Mouse (Mus musculus) heart, postnatal 4 days (tissue): ENCODE measurements around the gene Selplg. TPM values are rescaled to one million over a fixed set of nuclear protein-coding genes. Genes with fewer than 3 reads are reported as not detected.

Experiments
- DNase-seq: peaks from one replicate; pipeline ENCODE4 v3.0.0; 2021
- total RNA-seq, 2 experiments: library from RNA; stranded (reverse); gene quantifications; 2 replicates each; pipeline ENCODE4 v1.2.3; 2021

The Selplg gene
- total RNA-seq: 1 to 10 TPM; 1.3 to 2.1 TPM

GRCm38 (mm10) chr5:113832490-113832901, at the start of gene Selplg:
Gene Selplg (minus strand): TSS chr5:113832644.
- no peak for DNase-seq

DNA sequence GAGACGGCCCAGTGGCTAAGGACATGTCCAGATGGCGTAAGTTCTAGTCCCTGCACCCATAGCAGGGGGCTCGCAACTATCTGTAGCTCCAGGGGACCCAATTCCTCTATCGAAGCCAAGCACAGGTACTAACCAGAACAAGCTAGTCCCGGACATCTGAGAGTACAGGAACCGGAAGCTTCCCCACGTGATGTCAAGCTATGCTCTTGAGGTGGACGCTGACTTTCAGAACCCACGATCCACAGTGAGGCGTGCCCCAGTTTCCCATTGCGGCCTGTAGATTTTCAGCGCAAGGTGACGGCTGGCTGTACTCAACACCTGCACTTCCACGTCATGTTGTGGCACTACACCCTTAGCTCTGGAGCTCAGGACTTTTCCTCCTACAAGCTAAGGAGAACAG, 48.7 kb upstream of the Selplg start:
- no peak for DNase-seq

- DNase-seq: no peak
These were observed 46.6 kb upstream of the Selplg start for GRCm38 (mm10) chr5:113878943-113879617.

GRCm38 (mm10) chr5:113877565-113877964, 45.1 kb upstream of the Selplg start:
- no peak for DNase-seq

- DNase-seq: no peak
These were observed 43.7 kb upstream of the Selplg start for GRCm38 (mm10) chr5:113876176-113876575.

DNA sequence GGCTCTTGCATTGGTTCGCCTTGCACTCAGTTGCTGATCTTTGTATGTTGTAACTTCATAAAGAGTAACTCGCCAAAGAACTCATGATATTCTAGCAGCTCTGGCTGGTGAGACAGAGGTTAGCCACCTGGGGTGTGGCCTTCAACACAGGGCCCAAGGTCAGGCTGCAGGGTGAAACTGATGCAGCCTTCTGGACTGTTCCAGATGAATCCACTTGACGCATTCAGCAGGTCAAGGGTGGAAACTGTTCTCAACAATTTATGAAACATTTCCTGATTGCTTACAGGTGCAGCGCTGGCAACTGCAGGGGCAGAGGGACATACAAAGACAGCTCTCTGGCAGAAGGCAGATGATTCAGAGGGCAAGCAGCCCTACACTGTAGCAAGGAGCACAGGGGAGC, 43.2 kb upstream of the Selplg start:
- DNase-seq: no peak

DNA sequence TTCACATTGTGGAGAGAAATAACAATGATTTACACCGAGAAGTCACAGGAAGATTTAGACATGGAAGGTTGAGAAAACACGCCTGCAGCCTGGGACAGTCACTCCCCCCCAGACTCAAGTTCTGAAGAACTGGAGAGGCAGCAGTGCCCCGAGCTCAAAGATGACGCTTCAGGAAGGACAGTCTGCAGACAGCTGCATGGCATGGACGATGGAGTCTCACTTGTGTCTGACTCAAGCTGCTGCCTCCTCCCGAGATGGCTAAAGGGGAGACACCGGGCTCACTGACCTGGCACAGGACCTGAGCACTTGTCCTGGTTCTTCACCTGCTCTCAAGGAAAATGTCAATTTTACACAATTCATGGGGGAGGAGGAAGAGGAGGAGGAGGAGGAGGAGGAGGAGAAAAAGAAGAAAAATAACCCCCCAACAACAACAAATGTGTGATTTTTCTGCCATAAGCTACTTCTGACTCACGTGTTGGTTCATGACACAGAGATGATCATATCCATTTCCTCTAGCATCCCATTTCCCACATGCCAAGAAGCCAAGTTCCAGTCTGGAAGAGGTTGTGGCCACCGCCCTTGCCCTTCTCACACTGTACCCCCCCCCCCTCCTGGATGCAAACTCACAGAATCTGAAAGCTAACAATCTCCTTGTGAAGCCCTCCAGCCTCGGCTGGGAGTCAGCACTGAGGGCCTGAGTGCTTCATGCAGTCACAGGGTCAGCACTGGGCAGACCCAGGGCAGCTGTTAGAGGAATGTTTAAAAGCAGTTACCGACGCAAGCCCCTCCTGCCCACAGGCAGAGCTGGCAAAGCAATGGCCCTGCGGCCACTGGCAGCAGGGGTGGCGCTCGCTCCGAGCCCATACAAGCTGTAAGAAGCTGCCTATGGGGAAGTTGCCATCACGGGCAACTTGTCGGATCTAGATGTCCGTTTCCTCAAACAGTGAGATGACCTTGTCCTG, 41.9 kb upstream of the Selplg start:
- DNase-seq: no peak

DNA sequence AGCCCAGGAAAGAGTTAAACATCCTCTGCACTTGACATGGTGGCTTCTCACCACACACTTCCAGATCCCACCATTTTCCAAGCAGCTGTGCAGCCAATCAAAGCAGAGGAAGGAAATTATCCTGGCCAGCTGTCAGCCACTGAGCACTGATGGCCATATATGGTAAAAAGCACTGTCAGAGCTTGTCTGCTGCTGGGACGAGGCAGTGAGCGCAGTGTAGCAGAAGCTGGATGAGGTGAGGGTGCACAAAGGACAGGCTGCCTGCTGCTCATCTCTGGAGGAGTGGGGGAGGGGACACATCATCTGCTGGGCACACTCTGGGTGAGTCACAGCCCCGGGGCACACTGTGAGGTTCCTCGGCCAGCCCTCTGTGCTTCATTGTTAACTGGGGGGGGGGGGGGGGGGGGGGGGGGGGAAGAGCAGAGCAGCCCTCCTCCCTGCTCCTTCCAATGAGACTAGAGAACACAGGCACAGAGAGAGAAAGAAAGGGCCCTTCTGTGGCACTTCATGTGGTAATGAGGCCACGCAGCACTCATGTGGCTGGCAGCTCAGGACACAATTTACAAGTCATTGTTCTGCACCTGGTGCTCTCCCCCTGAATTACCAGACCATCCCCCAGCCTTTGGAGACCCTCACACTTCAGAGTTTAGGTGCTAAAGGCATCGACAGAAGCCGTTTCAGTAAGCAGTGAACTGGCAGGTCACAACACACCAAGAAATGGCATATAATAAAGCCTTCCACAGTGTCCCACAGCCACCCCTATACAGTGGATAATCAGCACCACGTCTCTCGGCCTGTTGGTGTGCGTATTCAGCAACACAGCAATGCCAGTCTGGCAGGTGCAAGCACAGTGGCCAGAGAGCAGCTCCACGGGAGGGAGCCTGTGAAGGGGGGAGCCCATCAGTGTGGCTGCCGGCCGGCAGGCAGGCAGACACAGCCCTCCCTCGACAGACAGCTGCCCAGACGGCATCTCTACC, 40.8 kb upstream of the Selplg start:
- peak; percentile 82 for DNase-seq

- no peak for DNase-seq
These were observed 39.6 kb upstream of the Selplg start for GRCm38 (mm10) chr5:113871903-113872548.

DNA sequence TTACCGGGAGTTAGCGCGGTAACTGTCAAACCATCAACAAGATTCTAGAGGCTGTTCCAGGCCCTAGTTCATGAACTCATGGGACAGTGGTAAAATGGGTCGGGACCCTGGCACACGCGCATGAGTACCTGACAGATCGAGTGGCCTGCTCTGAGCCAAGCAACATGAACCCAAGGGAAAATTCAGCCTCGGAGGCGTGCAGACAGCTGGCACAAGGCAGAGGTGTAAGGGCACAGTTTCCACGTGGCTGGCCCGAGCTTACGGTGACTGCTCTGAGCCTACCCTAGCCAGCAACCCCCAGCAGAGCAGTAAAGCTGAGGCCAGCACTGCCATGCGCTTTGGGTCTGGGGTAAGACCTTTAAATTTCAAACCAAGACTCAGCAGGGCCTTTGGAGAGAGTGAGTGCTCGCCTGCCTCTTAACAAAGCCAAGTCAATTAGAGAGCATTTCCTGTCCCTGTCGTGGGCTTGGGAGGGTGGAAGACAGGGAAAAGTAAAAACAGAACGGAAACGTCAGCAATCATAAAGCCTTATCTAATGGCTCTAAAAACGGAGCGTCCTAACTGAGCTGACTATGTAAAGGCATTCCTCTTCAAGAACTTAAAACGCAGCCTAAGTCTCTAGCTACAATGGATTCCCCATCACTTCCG, 38.1 kb upstream of the Selplg start:
- DNase-seq: no peak

- peak; percentile 88 for DNase-seq
These were observed 36.7 kb upstream of the Selplg start for GRCm38 (mm10) chr5:113869132-113869531.

DNA sequence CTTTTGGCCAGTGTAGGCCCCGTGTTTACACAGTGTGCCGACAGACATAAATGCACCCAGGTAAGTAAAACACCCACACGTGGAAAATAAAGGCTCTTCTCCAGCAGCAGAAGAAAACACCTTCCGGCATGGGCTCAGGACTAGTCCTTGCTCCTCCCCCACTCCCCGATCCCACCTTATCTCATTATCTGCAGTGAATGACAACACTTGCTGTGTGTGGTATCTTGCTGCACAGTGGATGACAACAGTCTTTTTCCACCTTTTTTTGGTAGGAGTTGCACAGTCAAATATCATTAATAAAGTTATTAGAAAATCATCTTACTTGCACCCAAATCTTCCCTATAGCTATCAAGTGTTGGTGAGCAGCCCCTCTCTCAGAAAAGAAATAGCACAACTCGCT, 32.5 kb upstream of the Selplg start:
- no peak for DNase-seq

DNA sequence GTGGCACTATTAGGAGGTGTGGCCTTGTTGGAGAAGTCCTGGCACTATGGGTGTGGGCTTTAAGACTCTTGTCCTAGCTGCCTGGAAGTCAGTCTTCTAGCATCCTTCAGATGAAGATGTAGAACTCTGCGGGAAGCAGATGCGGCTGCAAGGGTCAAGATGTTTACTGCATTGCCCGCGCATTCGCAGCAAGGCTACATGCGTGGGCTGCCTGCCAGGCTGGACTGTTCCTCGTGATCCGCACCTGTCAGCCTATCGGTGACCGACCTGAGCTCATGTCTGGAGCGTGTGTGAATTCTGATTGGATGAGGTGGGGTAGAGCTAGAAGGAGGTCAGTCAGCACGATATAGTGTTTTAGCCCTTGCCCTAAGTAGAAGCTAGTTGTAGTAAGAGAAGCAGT, 31.6 kb upstream of the Selplg start:
- no peak for DNase-seq

DNA sequence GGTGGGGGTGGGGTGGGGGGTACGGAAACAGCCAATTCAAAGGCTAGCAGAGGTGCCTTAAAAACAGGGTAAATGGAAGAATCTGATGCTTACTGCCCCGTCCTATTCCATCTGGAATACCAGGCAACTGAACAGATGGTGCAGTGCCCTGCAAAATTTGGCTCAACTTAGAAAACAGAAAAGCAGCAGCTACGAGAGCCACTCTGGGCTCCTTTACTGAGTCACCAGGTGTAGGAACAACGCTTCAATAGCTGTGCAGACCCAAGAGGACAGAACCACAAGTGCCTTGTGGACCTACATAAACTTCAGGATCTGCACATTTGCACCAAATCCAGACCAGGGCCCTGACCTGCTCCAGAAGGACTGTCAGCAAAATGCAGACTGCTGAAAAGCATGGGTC, 30.0 kb upstream of the Selplg start:
- no peak for DNase-seq

GRCm38 (mm10) chr5:113861294-113861693, 28.9 kb upstream of the Selplg start:
- peak; percentile 61 for DNase-seq

DNA sequence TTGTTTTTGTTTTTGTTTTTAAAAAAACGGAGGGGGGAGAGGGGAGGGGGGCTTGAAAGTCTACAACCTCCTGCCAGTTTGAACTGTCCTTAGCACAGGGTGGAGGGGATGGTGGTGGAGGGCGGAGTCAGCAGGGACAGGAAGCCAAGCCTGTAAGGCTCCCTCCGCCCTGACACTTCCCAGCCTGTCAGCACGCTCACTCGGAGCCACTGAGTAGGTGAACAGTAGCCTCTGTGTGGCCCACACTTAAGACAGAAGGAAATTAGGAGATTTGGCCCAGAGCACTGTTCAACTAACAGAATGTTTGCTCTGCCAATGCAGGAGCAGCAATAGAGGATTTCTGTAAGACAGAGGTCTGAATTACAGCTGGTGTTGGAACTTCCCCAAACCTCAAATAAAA, 26.5 kb upstream of the Selplg start:
- DNase-seq: peak; percentile 68

GRCm38 (mm10) chr5:113858550-113858949, 26.1 kb upstream of the Selplg start:
- peak; percentile 32 for DNase-seq

GRCm38 (mm10) chr5:113857631-113858030, 25.2 kb upstream of the Selplg start:
- DNase-seq: peak; percentile 45

DNA sequence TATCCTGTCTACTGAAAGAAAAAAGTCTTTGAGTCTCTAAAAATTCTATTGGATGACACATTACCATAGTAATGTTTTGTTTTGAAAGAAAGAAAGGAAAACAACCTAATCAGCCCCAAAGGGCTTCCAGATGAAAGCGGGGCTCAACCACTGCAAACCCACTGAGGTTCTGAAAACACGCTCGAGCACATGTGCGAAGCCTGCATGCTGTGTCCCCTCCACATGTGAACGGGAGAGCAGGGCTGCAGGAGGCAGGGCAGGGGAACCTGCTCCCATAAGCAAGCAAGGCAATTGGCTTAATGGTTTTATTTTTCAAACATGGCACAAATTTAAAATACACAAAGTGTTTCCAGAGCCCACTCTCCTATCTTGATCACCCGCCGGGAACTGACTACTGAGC, 24.2 kb upstream of the Selplg start:
- no peak for DNase-seq

- DNase-seq: peak; percentile 80
These were observed 23.3 kb upstream of the Selplg start for GRCm38 (mm10) chr5:113855696-113856095.

- DNase-seq: no peak
These were observed 22.7 kb upstream of the Selplg start for GRCm38 (mm10) chr5:113855117-113855516.
